Mouse (Mus musculus) cortical plate, adult 2 months (tissue): Measurements from ENCODE around the gene Wdr5.

Source experiments
- CTCF ChIP-seq: fragments of 200-500 bp; IDR thresholded peaks from 2 replicates; pipeline ENCODE4 v1.5.1; 2011; ENCODE audit warnings: mild to moderate bottlenecking, control low read depth, low read length; ENCODE audit not compliant: insufficient read depth; ENCODE audit errors: extremely low read depth
- POLR2A ChIP-seq: fragments of 200-500 bp; IDR thresholded peaks from 2 replicates; pipeline ENCODE4 v1.6.1; 2011; ENCODE audit warnings: mild to moderate bottlenecking, low read length, control low read depth; ENCODE audit not compliant: insufficient read depth; ENCODE audit errors: extremely low read depth

GRCm38 (mm10) chr2:27544613-27545012 is 29.7 kb downstream of the Wdr5 start:
- TF ChIP-seq CTCF = no peak
- no peak for TF ChIP-seq POLR2A
